Mouse (Mus musculus) olfactory bulb, adult 2 months (tissue): Measurements from ENCODE around the gene Ubxn6. TPM values are rescaled to one million over a fixed set of nuclear protein-coding genes. Genes with fewer than 3 reads are reported as not detected.
A peak's percentile ranks its signal among the peaks of the same experiment; 100 is the strongest.

Experiments
- H3K27ac ChIP-seq: fragments of 200-500 bp; 2 replicates; pipeline ENCODE4 v1.5.1; 2012; ENCODE audit warnings: low read depth, low read length; ENCODE audit not compliant: insufficient read depth
- H3K4me1 ChIP-seq: fragments of 200-500 bp; 2 replicates; pipeline ENCODE4 v1.6.1; 2012; ENCODE audit warnings: low read length; ENCODE audit not compliant: control insufficient read depth, insufficient read depth
- H3K4me3 ChIP-seq: fragments of 200-500 bp; 2 replicates; pipeline ENCODE4 v1.5.1; 2012; ENCODE audit warnings: mild to moderate bottlenecking, low read depth, low read length, moderate library complexity; ENCODE audit not compliant: insufficient read depth
- CTCF ChIP-seq: fragments of 200-500 bp; IDR thresholded peaks from 2 replicates; pipeline ENCODE4 v1.5.1; 2012; ENCODE audit warnings: low read depth, mild to moderate bottlenecking, low read length, moderate library complexity; ENCODE audit not compliant: insufficient read depth
- POLR2A ChIP-seq: fragments of 200-500 bp; IDR thresholded peaks from 2 replicates; pipeline ENCODE4 v1.6.1; 2012; ENCODE audit warnings: mild to moderate bottlenecking, low read depth, low read length, moderate library complexity; ENCODE audit not compliant: insufficient read depth
- WGBS: fragments of 180-500 bp; shearing (Covaris S2); methylation state at CpG from one replicate; pipeline ENCODE4 v1.1.7; 2018; 5-methylcytosine and 5-hydroxymethylcytosine counted together
- polyA plus RNA-seq: library from polyadenylated mRNA; stranded (reverse); fragments of >200 nt; gene quantifications from 2 replicates; pipeline ENCODE4 v1.2.4, GENCODE M21; 2012; ENCODE audit warnings: low replicate concordance; ENCODE audit not compliant: missing spikeins, insufficient read depth, insufficient read length

Ubxn6 gene
- polyA plus RNA-seq, 1 experiment, result not detected

DNA sequence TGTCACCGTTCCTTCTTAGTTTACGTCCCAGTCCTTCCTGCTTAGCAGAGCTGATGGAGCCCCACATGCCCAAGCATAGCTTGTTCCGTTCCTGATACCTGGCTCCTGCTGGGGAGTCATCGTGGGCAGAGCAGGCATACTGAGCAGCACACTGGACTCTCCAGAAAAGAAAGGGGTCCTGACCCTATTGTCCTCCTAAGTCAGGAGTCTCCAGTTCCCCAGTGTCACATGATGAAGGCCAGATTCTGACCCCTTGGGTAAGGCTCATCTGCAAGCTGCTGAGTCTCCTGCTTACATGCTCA lies 51.9 kb downstream of the Ubxn6 start:
- no peak overlapping the region for H3K27ac ChIP-seq
- WGBS, result 88% methylated on average over 4 of the region's 4 CpGs
- TF ChIP-seq CTCF, result no peak
- no peak for TF ChIP-seq POLR2A
- H3K4me3 ChIP-seq, result no peak overlapping the region
- peaks cover 39% of the 10 kb centered on the region for H3K4me1 ChIP-seq

DNA sequence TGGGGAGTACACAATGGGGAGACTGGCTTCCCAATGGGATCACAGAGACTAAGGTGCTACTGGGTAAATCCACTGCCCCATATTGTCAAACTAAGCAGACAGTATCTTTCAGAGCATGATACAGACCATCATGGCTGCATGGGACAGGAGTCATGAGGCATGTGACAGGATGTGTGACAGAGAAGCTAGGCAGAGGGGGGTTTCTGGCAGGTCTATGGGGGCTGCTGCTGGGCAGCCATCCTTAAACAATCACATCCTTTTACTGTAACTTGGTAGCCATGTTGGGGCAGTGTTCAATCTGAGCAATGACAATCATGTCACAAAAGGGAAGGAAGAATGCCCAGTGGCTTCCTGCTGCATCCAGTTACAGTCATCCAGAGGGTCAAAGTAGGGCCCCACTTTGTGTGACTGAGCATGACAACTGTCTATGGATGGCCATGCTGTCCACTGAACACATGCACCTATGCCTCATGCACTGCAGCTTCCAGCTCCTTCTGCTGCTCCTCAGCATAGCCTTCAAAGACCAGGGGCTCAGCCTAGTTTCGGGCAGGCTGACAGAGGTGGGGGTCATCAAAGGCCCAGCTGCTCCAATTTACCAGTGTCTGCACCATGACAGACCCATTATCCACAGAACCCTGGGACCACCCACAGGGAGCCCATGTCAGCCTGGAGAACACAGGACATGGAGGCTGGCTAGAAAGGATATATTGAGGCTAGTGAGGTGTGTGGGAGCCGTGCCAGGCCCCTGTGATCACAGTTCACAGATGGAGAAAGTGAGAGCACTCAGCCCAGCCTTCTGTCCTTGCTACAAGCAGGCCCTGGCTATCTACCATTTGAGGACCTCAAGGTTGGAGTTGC lies 52.5 kb downstream of the Ubxn6 start:
- TF ChIP-seq POLR2A (no peak), CTCF (no peak)
- Histone ChIP-seq H3K27ac (no peak overlapping the region), H3K4me1 (peaks cover 35% of the 10 kb centered on the region), H3K4me3 (no peak overlapping the region)
- WGBS, result 74% methylated on average over 2 of the region's 2 CpGs

DNA sequence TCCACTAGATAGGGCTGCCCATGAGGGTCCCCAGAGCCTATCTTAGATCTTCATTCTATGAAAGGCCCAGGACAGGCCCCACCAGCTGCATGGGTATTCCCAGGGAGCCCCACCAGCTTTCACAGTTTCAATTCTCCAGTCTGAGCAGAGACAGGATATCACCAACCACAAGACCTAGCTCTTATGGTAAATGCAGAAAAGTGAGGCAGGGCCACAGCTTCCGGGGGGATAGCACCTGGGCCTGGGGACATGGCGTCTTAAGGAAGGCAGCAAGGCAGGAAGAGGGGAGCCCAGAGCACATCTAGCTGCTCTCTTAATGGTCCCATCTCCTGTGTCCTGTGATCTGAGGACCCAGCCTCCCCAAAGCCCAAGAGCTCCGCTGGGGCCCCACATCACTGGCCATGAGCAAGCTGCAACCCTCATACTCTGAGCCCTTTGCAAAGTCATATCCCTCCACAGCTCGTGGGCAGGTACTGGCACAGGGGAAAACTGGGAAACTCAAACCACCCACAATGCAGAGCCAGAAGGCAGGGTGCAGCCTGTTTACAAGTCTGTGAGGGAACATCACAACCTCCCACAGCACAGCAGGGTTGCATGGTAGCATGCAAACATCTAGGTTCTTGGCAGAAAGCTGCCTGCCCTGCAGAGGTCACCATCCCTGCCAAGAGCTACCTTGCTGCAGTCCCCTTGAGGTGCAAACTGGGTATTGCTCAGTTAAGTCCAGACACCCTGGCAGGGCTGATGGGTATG lies 53.5 kb downstream of the Ubxn6 start:
- WGBS, result 64% methylated on average over 4 of the region's 4 CpGs
- Histone ChIP-seq H3K4me3 (no peak overlapping the region), H3K4me1 (peaks cover 35% of the 10 kb centered on the region), H3K27ac (peak overlapping the region; percentile 20)
- TF ChIP-seq POLR2A (no peak), CTCF (no peak)

DNA sequence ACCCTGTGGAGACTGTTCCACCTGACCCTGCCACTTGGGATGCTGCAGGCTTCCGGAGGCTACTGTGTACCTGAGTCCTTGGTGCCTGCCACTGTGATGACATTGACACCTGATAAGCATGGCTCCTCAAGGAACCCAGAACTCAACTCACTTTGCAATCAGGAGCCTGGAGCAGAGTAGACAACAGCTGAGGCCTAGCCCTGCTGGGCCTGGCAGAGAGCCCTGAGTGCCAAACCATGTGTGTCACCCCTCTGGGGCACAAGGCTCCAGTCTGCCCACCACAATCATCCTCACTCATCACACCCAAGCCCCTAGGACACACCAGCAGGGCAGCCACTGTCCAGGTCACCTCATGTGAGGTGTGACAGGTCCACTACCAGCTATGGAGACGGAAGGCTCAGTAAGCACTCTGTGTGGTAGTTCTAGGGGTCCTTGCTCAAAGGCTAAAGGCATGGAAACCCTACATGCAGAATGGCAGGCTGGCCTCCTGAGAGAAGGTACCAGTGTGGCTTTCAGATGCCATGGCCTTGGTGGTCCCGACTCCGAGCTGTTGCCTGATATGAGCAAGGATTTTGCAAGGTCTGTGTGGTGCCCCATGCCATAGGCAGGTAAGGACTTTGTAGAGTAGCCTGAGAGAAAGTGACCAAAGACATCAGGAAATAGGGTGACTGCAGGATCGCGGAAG lies 54.3 kb downstream of the Ubxn6 start:
- Histone ChIP-seq H3K4me1 (peaks cover 35% of the 10 kb centered on the region), H3K4me3 (no peak overlapping the region), H3K27ac (peak overlapping the region; percentile 20; the same call in 1 of the 2 replicates)
- 92% methylated on average over 6 of the region's 6 CpGs for WGBS
- TF ChIP-seq POLR2A, result no peak
- no peak for TF ChIP-seq CTCF

DNA sequence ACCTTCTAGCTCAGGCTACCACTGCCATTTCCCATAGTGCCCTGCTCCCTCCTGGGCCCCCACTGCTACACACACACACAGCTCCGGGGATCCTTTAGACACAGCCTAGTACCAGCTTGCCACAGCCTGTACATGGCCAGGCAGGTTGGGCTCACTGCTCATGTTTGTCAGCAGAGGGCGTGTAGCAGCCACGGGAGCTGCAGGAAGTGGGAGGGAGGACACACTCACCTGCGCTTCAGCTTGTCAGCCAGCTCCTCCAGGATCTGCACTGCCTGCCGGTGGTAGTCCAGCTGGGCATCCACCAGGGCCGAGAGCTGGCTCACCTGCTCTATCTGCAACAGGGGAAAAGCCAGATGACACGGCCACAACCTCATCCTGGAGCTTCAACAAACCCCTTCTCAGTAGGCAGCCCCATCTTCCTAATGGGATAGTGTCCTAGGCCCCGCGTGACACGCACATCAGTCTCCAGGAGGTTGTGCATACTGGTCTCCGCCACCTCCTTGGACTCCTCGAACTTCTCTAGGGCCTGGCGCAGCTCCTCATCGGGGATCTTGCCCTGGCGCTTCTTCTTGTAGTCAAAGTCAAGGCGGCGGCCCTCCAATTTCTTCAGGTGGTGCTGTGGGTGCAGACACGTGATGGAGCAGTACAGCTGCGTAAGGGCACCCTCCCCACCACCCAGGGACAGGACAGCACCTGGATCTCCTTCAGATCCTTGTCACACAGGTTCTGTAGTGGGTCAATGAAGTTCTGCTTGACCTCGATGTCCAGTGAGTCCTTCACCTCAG lies 56.3 kb downstream of the Ubxn6 start:
- TF ChIP-seq POLR2A (no peak), CTCF (no peak)
- Histone ChIP-seq H3K4me3 (no peak overlapping the region), H3K27ac (no peak overlapping the region), H3K4me1 (peaks cover 29% of the 10 kb centered on the region)
- WGBS, result 77% methylated on average over 20 of the region's 20 CpGs

DNA sequence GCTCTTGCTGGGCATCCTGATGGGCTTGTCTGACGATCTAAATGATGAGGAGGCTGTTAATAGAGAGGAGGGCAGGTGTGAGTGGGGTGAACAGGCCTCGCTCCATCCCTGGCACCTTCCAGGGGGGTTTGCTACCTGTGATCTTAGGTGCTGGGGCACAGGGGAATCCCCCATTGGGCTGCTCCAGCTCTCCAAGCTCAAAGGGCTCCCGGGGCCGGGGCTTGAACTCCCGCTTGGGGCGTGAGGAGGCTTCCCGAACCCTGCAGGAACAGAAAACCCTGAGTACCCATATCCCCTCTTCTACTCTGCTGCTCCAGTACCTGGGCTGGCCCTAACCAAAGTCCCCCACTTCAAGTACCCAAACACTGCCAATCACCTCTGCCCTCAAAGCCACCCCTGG lies 57.0 kb downstream of the Ubxn6 start:
- H3K27ac ChIP-seq, result no peak overlapping the region
- H3K4me3 ChIP-seq, result no peak overlapping the region
- WGBS, result 91% methylated on average over 7 of the region's 7 CpGs
- H3K4me1 ChIP-seq, result peaks cover 28% of the 10 kb centered on the region
- no peak for TF ChIP-seq POLR2A
- TF ChIP-seq CTCF, result no peak

Other genes starting within 250 kb of the Ubxn6 start
- not detected in 2 replicates for gene Zfp119a, start 196.1 kb downstream of the Ubxn6 start, polyA plus RNA-seq
- not detected in 2 replicates for gene Zfp959, start 182.9 kb downstream of the Ubxn6 start, polyA plus RNA-seq
- gene Zfp119b, start 125.5 kb downstream of the Ubxn6 start, polyA plus RNA-seq, result not detected in 2 replicates
- not detected in 2 replicates for gene Ebi3, start 122.4 kb downstream of the Ubxn6 start, polyA plus RNA-seq
- gene Yju2, start 115.9 kb downstream of the Ubxn6 start, polyA plus RNA-seq, result not detected in 2 replicates
- gene Shd, start 104.6 kb downstream of the Ubxn6 start, polyA plus RNA-seq, result not detected in 2 replicates
- not detected in 2 replicates for gene Fsd1, start 88.5 kb downstream of the Ubxn6 start, polyA plus RNA-seq
- not detected in 2 replicates for gene Stap2, start 69.4 kb downstream of the Ubxn6 start, polyA plus RNA-seq
- gene Mpnd, start 69.3 kb downstream of the Ubxn6 start, polyA plus RNA-seq, result not detected in 2 replicates
- gene Sh3gl1, start 38.4 kb downstream of the Ubxn6 start, polyA plus RNA-seq, result not detected in 2 replicates
- gene Chaf1a, start 34.6 kb downstream of the Ubxn6 start, polyA plus RNA-seq, result not detected in 2 replicates
- gene Hdgfl2, start 4.6 kb upstream of the Ubxn6 start, polyA plus RNA-seq, result 483 TPM in 1 of 2 replicates, not detected in the other
- gene Plin4, start 34.8 kb upstream of the Ubxn6 start, polyA plus RNA-seq, result not detected in 2 replicates
- not detected in 2 replicates for gene Plin5, start 42.6 kb upstream of the Ubxn6 start, polyA plus RNA-seq
- not detected in 2 replicates for gene Lrg1, start 47.0 kb upstream of the Ubxn6 start, polyA plus RNA-seq
- gene Sema6b, start 65.3 kb upstream of the Ubxn6 start, polyA plus RNA-seq, result not detected in 2 replicates
- gene Tnfaip8l1, start 87.4 kb upstream of the Ubxn6 start, polyA plus RNA-seq, result not detected in 2 replicates
- gene Mydgf, start 108.9 kb upstream of the Ubxn6 start, polyA plus RNA-seq, result not detected in 2 replicates
- not detected in 2 replicates for gene Dpp9, start 143.9 kb upstream of the Ubxn6 start, polyA plus RNA-seq
- not detected in 2 replicates for gene Fem1a, start 181.8 kb upstream of the Ubxn6 start, polyA plus RNA-seq
- not detected in 2 replicates for gene Ticam1, start 201.8 kb upstream of the Ubxn6 start, polyA plus RNA-seq
- gene Plin3, start 217.8 kb upstream of the Ubxn6 start, polyA plus RNA-seq, result not detected in 2 replicates
- gene Arrdc5, start 225.3 kb upstream of the Ubxn6 start, polyA plus RNA-seq, result not detected in 2 replicates
- gene Uhrf1, start 228.3 kb upstream of the Ubxn6 start, polyA plus RNA-seq, result not detected in 2 replicates